Mouse (Mus musculus): Measurements from ENCODE around the gene 1700034J05Rik.

DNA sequence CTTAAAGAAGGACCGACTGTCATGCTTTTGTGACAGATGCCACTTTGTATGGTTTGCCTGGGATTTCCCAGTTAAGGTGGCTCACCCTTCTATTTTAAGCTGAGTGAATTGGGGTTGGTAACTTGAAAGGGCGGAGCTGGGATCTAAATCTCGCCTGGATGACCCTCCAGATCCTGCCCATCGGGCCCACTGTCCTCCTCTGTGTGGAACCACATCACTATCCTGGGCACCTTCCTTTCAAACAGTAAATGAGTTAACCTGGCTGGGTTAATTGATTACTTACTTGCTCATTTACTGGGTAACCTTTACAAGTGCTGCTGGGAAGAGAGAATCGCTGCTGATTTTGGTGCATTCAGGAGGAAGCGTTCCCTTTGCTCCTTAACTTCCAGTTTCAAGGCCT is 35.9 kb downstream of the 1700034J05Rik start:
- TF ChIP-seq POLR2A (IDR thresholded peaks at IDR 0.05; ENCODE audit: insufficient read depth, low read depth, low read length): no peak
- TF ChIP-seq CTCF (IDR thresholded peaks at IDR 0.05; ENCODE audit: insufficient read depth, low read depth, low read length): no peak

Measured in olfactory bulb, adult 2 months (tissue).